Mouse (Mus musculus): ENCODE measurements at regions not wholly inside any gene's neighbourhood (a gene's known extent, or its start where the extent isn't known, plus 50 kb on each side); places are given as distances from the start of the nearest gene placed in this dataset.

DNA sequence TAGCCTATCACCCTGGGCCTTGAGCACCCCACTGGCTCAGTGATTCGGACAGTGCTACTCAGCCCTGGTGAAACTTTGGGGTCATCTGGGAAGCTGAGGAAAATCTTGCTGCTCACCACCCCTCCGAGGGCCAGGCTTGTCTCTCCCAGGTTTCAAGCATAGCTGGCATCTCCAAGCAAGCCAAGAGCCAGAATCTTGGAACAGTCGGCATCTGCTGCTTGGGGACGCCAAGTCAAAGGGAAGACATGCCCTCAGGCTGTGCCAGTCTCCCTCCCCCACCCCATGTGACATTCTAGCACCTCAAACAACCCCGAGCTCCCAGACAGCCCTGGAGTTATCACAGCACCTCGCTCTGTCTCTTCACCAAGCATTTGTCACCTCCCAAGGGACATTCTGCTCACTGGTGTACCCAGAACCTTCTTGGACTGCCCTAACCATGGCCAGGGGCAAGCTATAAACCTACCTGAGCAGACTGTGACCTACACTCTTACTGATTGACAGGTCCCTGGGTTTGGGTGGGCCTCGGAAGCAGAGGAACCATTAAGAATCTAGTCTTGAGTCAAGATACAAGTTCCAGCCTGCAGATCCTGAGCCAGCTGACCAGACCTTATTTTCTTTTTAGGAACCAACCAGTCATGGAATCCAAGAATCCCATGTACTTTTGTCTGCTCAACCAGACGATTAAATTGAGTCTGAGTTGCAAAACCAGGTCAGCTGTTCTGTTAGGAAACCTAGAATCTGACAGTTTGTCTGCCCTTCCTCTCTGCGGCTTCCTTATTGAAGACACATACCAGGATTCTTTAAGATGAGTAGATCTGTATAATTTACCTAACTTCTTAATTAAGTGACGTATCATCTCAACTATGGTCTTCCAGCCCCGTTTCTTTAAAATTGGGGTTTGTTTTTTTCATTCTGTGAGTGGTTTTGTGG is 83.0 kb upstream of the Otos start:
- DNase-seq (ENCODE audit: low spot score), result no peak

- DNase-seq (ENCODE audit: low spot score), result no peak
Measured at GRCm38 (mm10) chr1:92730576-92730975, 81.9 kb upstream of the Otos start.

DNA sequence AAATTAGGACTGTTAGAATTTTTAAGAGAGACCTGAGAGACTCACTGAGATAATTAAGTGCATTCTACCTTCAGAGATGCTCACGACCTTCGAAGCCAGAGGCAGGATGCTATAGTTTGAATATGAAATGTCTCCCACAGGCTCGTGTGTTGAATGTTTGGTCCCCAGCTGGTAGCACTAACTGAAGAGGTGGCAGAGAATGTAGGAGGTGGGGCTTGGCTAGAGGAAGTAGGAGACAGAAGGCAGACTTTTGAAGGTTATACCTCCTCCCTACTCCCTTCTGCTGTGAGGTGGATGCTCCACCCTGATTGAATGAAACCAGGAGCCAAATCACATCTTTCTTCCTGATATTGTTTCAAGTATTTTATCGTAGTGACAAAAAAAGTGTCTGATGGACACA is 79.3 kb upstream of the Otos start:
- no peak for DNase-seq (ENCODE audit: low spot score)

GRCm38 (mm10) chr1:92727371-92727770 is 78.7 kb upstream of the Otos start:
- DNase-seq (ENCODE audit: low spot score), result no peak

DNA sequence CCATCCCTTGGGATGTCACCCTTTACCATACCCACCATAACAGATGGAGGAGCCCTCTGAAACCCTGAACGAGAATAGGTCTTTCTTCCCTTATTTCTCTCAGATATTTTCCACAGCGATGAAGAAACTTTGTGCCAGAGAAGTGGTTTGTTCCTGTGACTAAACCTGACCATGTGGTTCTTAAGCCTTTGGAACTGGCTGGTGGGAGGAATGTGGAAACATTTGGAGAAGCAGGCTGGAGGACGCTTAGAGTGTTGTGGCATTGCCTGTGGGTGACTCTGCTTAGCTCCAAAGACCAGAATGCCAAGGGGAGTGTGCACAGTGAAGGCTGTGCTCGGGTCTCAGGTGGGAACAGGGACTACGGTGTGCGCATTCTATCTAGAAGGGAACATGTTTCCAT is 77.7 kb upstream of the Otos start:
- no peak for DNase-seq (ENCODE audit: low spot score)

- DNase-seq (ENCODE audit: low spot score), result no peak
Measured at GRCm38 (mm10) chr1:92724135-92724534, 75.5 kb upstream of the Otos start.

GRCm38 (mm10) chr1:92720567-92720966 is 71.9 kb upstream of the Otos start:
- no peak for DNase-seq (ENCODE audit: low spot score)

GRCm38 (mm10) chr1:92719864-92720263 is 71.2 kb upstream of the Otos start:
- DNase-seq (ENCODE audit: low spot score), result no peak

GRCm38 (mm10) chr1:92718108-92718507 is 69.5 kb upstream of the Otos start:
- no peak for DNase-seq (ENCODE audit: low spot score)

- peak; percentile 43 for DNase-seq (ENCODE audit: low spot score)
Measured at GRCm38 (mm10) chr1:92714725-92715324, 66.2 kb upstream of the Otos start.

DNA sequence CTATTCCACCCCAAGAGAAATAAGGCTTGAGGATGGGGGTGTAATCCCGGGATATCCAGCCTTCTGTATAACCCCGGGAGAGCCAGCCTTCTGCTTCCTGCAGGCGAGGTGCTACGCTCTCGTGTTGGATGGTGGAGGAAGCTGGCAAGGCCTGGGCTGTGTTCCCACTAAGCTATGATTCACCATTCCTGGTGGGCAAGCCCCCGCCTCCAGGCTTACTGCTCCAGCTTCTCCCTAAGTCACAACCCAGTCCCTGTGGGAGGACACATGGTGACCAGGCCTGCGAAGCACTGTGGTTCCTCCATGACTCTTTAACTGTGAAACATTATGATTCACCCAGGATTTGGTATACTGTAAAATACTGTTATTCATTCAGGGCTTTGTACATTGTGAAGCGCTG is 63.7 kb upstream of the Otos start:
- DNase-seq (ENCODE audit: low spot score), result no peak

- no peak for DNase-seq (ENCODE audit: low spot score)
Measured at GRCm38 (mm10) chr1:92710321-92710839, 61.7 kb upstream of the Otos start.

GRCm38 (mm10) chr1:92709190-92709850 is 60.7 kb upstream of the Otos start:
- DNase-seq (ENCODE audit: low spot score), result no peak

DNA sequence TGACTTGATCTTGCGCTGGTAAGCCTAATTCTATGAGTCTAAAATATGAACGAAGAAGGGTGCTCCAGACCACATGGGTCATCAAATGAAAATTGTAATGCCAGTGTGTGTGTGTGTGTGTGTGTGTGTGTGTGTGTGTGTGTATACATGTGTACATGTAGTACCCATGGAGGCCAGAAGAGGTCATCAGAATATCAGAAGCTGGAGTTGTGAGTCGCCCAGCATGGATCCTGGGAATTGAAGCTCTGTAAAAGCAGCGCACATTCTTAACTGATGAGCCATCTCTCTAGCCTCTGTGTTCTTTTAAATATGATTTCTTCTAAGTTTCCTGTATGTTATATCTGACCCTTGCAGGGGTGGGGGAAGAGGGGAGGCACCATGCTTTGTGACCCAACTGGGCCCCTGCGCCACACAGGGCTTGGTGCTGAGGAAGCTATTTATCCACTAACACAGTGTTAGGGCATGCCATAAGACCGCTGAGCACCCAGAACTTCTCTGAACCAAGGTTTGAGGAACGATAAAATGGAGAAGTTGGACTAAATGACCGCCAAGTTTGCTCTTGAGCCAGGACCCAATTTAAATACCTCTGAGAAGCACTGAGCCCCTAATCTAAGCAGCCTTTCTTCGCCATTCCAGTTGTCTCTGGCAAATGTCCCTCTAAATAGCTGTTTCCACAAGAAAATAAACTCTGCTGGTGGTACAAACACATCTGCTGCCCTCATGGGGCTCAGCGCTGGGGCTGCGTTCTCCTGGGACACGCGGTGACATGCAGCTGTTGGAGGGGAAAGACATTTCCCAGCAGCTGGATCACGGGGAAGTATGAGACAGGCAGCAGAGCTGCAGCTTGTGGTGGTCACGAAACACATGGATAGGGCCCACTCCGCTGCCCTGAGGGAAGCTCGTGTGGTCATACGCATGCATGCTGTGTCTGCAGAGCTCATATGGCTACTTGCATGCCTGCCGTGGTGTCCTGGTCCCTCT is 59.6 kb upstream of the Otos start:
- DNase-seq (ENCODE audit: low spot score), result peak; percentile 36

DNA sequence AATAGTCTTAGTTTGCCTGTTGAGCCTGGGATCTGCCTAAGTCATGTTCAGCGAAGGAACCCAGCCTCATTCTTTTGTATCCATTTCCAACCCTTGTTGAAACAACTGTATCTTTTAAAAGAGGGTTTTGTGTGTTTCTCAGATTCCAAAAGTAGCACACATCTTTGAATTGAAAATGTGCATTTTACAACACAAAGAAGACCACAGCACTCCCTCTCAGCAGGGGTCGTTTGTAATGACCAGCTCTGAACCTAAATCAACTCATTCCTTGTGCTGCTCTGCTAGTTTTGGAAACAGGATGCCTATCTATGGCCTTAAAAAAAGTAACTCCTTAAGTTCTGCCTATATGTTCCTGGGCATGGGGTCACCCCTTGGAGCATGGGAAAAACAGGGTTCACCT is 58.8 kb upstream of the Otos start:
- no peak for DNase-seq (ENCODE audit: low spot score)

DNA sequence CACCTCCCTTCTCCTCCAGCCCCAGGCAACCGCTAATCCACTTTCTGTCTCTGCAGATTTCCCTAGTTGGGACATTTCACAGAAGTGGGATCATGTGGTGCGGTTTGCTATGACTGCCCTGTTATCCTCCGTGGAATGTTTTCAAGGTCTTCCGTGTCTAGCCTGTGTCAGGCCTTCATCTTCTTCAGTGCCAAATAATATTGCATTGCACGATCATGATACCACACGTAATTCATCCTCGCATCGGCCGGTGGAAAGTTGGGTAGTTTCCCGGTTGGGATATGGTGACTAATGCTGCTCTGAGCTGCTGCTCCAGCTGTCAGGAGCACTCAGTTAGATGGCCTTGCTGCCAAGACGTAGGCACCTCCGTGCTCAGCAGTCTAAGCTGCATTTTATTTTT is 55.3 kb upstream of the Otos start:
- DNase-seq (ENCODE audit: low spot score), result no peak

GRCm38 (mm10) chr1:92703270-92703669 is 54.6 kb upstream of the Otos start:
- no peak for DNase-seq (ENCODE audit: low spot score)

- no peak for DNase-seq (ENCODE audit: low spot score)
Measured at GRCm38 (mm10) chr1:92700107-92700506, 51.5 kb upstream of the Otos start.

GRCm38 (mm10) chr1:92699697-92700096 is 51.1 kb upstream of the Otos start:
- no peak for DNase-seq (ENCODE audit: low spot score)

DNA sequence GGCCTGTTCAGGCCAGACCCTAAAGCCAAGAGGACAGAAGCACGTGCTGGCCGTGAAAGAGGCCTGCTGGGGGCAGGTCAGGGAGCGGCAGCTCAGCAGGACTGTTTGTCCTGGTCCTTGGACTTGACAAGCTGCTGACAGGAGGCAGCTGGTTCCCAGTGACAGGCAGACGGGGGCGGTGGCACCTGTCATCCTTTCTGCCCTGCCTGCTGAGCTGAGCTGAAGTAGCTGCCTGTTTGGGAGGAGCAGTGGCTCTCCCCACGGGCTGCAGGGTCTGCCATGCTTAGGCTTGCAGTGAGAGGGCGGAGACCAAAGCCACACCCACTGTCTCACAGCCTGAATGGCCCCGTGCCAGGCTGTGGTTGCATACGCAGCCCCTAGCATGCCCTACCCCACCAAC is 50.4 kb upstream of the Otos start:
- DNase-seq (ENCODE audit: low spot score), result peak; percentile 48

GRCm38 (mm10) chr1:92698541-92698940 is 49.9 kb upstream of the Otos start:
- no peak for DNase-seq (ENCODE audit: low spot score)

All from embryo, embryonic 10.5 days (tissue).